Mouse (Mus musculus) embryonic stem cell, embryonic (primary cell): Measurements from ENCODE around the gene Hsf4.

Source experiments
- CTCF ChIA-PET, 4 experiments: fragments of 300-600 bp in 2 of 4; fragments of 350-600 bp in 2 of 4; sonication (Branson Sonifier 250); formaldehyde crosslinking; loops; one replicate each; lab custom pipeline; 2022; ENCODE audit warnings: inconsistent platforms in 2 of 4; lab: Charles Lee
- POLR2A ChIA-PET, 4 experiments: fragments of 300-600 bp in 2 of 4; fragments of 350-600 bp in 2 of 4; sonication (Branson Sonifier 250); formaldehyde crosslinking; loops; one replicate each; lab custom pipeline; 2022; ENCODE audit warnings: antibody characterized with exemption in 4 of 4, inconsistent platforms in 1 of 4; lab: Charles Lee

Hsf4 gene

DNA sequence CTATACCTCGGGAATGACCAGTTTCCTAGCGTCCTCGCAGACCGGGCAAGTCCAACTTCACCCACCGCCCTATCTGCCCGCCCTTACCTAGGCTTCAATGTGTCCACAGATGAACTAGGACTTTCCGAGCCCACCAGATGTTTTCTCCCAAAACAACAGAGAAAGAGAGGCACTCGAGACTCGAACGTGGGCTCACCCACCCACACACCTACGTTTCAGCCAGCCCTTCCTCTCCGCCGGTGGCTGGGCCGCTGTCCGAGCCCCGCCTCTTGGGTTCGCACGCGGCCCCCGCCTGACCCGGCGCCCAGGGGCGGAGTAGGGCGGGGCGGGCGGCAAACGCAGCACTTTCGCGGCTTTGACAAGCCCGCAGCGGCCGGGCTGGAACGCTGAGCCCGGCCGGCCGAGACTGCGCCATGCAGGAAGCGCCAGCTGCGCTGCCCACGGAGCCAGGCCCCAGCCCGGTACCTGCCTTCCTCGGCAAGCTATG lies at the start of gene Hsf4:
Gene Hsf4, plus strand, starts transcription at position 341 of the 487 bp plus-strand sequence.
- CTCF ChIA-PET: interaction anchor here (0.9 to 2.3 kb wide), 8 partner anchors 10 to 150 kb away, joined by 3 to 18 read pairs (median 5); no protein-coding TSS in a partner anchor
- POLR2A ChIA-PET: interaction anchor here in 3 of 4 experiments (0.9 to 3.8 kb wide), 13 partner anchors 10 to 134 kb away, joined by 3 to 35 read pairs (median 6); partner anchors contain the start of genes 4931428F04Rik (in 2 of the 3), B3gnt9 (in 2 of the 3), Cbfb (in 1 of the 3) and D230025D16Rik (in 1 of the 3)

DNA sequence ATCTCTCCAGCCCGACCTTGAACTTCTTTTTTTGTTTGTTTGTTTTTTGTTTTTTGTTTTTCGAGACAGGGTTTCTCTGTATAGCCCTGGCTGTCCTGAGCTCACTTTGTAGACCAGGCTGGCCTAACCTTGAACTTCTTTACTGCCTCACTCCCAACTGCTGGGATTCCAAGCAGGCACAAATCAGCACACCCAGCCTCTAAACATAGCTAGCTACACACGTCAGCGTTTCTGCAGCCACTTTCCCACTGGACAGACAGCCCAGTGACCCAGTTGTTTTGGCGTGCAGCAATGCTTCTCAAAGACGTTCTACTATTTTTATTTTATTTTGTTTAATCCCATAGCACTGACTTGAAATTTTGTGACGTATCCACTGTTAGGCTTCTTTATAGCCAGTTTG lies 45.8 kb upstream of the Hsf4 start:
- ChIA-PET POLR2A (interaction anchor here (0.6 to 9.6 kb wide), 44 partner anchors 7 to 621 kb away, joined by 3 to 153 read pairs (median 6); partner anchors contain the start of genes B3gnt9 (in 3 of the 4), 4931428F04Rik (in 1 of the 4), Cbfb (in 1 of the 4) and E2f4 (in 1 of the 4)), CTCF (interaction anchor here (0.6 to 2.9 kb wide), 8 partner anchors 9 to 124 kb away, joined by 3 to 17 read pairs (median 5); partner anchors contain the start of genes B3gnt9 (in 1 of the 4) and Fhod1 (in 1 of the 4))

DNA sequence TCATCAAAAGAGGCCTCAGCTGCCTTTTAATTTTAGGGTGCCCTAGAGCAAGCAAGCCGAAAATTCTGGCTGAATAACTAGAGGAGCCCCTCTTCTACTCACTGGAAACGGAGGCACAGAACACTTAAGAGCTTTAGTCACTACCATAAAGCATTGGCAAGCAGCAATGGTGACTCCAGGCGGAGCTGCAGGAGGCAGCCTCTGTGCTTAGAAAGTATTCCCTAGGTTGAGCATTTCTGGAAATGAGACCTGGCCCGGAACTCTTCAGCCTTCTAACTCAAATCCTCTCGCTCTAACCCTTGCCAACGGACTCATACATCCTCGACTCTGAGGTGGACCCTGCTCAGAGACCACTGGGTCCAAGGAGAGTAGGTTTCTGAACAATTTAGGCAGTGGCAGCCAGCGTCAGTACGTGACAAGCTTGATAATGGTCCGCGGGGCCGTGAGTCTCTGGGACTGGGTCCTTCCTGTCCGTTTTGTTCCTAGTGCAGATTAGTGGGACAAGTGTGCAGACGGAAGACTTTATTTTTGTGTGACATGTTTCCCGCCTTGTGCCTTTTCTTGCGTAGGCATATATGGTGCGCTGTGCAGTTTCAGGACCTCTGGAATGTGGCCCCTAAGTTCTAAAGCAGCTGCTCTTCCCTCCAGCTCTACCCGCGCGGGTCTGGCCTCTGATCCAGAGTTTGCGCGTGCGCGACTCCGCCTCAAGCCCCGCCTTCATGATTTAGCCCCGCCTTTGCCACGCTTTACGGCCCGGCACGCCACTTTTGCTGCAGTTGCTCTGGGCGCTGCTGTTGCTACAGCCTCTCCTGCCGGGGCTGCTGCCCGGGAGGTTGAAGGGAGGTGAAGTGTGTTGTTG lies 45.0 kb upstream of the Hsf4 start, which contains the start of gene D230025D16Rik:
Gene D230025D16Rik, plus strand, starts transcription at position 733 of the 859 bp plus-strand sequence.
- ChIA-PET CTCF (interaction anchor here (0.5 to 2.9 kb wide), 18 partner anchors 9 to 291 kb away, joined by 3 to 17 read pairs (median 3); partner anchors contain the start of gene B3gnt9 (in 1 of the 4)), POLR2A (interaction anchor here (0.5 to 9.6 kb wide), 69 partner anchors 8 to 650 kb away, joined by 3 to 153 read pairs (median 4); partner anchors contain the start of genes B3gnt9 (in 3 of the 4), E2f4 (in 2 of the 4), 4931428F04Rik (in 1 of the 4) and Cbfb (in 1 of the 4))

DNA sequence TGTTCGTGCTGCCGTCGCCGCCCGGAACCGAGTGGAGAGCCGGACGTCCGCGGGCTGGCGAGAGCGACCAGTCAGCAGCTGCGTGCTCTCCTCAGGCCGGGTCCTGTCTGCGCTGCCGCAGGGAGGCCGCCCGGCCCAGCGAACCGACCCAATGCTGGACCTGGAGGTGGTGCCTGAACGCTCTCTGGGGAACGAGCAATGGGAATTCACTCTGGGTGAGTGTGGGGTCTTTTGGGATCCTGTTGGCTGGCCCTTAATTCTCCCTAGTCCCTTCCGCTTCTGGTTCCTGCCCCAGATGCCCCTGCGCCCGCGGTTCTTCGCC lies 44.4 kb upstream of the Hsf4 start:
- CTCF ChIA-PET: interaction anchor here (0.8 to 2.9 kb wide), 12 partner anchors 8 to 64 kb away, joined by 3 to 17 read pairs (median 4); no protein-coding TSS in a partner anchor
- POLR2A ChIA-PET: interaction anchor here (0.6 to 9.6 kb wide), 52 partner anchors 8 to 622 kb away, joined by 3 to 153 read pairs (median 5); partner anchors contain the start of genes B3gnt9 (in 3 of the 4), E2f4 (in 2 of the 4), 4931428F04Rik (in 1 of the 4) and Cbfb (in 1 of the 4)

DNA sequence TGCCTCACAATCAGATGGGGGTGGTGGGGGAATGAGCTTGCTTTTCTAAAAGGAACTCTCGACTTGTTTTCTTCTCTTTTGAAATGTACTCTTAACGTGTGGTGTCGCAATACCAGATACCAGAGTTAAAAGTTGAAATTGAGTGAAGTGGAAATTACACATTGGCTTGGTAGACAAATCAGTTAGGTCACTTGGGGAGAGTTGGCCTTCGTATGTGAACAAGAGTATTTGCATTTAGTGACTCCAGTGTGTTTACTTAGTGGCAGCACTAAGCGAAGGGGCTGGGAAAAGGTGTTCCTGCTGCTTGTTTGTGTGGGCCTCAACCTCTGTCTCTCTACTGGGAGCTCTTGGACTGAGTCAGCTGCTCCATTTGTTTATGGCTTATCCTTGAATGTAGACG lies 43.7 kb upstream of the Hsf4 start:
- CTCF ChIA-PET: interaction anchor here in 2 of 4 experiments (0.9 to 2.9 kb wide), 3 partner anchors 8 to 28 kb away, joined by 3 to 9 read pairs (median 3); no protein-coding TSS in a partner anchor
- POLR2A ChIA-PET: interaction anchor here in 3 of 4 experiments (0.6 to 9.6 kb wide), 14 partner anchors 8 to 145 kb away, joined by 3 to 153 read pairs (median 6); partner anchors contain the start of genes B3gnt9 (in 2 of the 3) and Fbxl8 (in 1 of the 3)

DNA sequence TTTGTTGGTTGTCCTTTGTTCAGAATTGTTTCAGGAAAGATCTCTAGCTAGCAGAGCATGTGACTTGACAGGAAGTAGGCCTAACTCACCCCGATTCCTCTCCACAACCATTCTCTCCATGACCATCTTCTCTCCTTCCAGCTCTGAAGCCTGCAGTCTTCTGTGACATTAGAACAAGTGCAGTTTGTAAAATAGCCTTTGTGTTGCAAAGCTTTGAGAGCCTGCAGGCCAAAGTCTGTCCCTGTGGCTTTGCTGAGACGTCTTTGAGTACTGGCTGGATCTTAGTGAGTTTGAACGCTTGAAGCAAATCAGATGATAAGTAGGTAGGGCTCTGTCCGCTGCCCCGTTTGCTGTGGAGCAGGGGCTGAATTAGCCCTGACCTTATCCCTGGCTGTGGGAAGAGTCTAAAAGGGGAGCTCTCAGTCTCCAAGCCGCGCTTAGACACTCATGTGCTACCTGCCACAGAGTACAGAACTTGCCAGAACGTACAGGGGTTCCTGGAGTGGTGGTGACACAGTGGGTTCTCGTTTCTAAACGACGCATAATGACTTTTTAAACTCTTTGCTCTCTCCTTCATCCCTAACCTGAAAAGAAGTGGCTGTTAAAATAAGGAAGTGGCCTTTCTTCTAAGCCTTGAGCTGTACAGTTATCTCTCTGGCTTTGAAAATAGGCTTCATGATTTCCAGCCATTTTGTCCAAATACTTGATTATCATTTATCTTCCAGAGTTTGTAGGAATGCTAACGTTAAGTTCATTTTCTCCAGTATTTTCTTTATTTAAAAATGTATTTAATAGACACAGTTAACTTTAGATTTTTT lies 37.9 kb upstream of the Hsf4 start:
- CTCF ChIA-PET: interaction anchor here (0.6 to 3.5 kb wide), 13 partner anchors 14 to 390 kb away, joined by 3 to 18 read pairs (median 5); partner anchors contain the start of gene B3gnt9 (in 1 of the 4)
- POLR2A ChIA-PET: interaction anchor here (0.5 to 15.3 kb wide), 36 partner anchors 7 to 1764 kb away, joined by 3 to 255 read pairs (median 6); partner anchors contain the start of genes D230025D16Rik (in 4 of the 4), B3gnt9 (in 3 of the 4), 4931428F04Rik (in 2 of the 4) and Exoc3l (in 1 of the 4)

DNA sequence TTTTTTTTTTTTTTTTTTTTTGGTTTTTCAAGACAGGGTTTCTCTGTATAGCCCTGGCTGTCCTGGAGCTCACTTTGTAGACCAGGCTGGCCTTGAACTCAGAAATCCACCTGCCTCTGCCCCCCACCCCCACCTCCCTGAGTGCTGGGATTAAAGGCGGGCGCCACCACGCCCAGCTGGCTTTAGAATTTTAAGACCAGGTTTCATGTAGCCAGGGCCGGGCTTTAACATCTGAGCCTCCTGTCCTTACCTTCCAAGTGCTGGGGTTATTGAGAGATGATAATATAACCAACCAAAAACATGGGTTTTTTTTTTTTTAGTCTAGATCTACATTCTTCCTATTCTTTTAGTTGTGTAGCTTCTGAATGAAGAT lies 37.3 kb upstream of the Hsf4 start:
- CTCF ChIA-PET: interaction anchor here (0.6 to 3.5 kb wide), 13 partner anchors 13 to 390 kb away, joined by 3 to 18 read pairs (median 5); partner anchors contain the start of gene B3gnt9 (in 1 of the 4)
- POLR2A ChIA-PET: interaction anchor here (0.7 to 15.3 kb wide), 34 partner anchors 7 to 1763 kb away, joined by 3 to 255 read pairs (median 6); partner anchors contain the start of genes B3gnt9 (in 4 of the 4), D230025D16Rik (in 4 of the 4), 4931428F04Rik (in 2 of the 4) and Exoc3l (in 1 of the 4)

DNA sequence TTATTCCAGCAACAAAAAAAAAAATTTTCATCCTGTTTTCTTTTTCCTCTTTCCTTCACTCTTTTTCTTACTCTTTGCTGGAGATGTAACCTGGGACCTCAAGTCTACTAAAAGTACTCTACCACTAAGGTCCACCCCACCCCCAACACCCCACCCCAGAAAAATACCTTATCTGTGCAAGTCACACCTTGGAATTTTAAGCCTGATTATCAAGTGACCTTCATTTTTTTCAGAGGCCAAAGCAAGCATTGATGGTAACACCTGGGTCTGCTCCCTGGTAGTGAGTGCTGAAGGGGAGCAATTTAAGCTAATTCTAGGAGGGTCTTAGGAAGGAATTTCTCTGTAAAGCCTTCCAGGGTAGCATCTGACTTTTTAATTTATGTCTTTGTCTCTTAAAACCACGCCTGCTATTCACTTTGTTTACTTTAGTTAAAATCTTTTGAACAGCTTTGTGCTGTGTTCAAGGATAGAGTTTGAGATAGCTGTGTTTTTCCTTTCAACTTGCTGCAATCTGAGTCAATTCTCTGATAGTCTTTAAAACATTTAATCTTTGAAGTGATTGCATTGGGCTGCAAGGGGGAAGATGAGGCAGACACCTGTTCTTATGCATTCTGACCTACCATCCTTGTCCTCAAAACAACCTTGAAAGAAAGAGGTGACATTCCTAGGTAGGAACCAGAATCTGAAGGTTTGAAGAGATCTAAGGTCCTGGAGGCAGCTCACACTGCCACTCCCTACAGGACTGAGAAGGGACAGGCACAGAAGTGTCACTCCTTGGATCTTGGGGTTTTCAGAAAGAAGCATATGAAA lies 36.3 kb upstream of the Hsf4 start:
- CTCF ChIA-PET: interaction anchor here (0.5 to 3.5 kb wide), 18 partner anchors 8 to 669 kb away, joined by 3 to 15 read pairs (median 4); partner anchors contain the start of gene D230025D16Rik (in 1 of the 4)
- POLR2A ChIA-PET: interaction anchor here (0.5 to 15.3 kb wide), 37 partner anchors 8 to 602 kb away, joined by 3 to 255 read pairs (median 5); partner anchors contain the start of genes B3gnt9 (in 4 of the 4), D230025D16Rik (in 4 of the 4), 4931428F04Rik (in 1 of the 4) and Fhod1 (in 1 of the 4)

DNA sequence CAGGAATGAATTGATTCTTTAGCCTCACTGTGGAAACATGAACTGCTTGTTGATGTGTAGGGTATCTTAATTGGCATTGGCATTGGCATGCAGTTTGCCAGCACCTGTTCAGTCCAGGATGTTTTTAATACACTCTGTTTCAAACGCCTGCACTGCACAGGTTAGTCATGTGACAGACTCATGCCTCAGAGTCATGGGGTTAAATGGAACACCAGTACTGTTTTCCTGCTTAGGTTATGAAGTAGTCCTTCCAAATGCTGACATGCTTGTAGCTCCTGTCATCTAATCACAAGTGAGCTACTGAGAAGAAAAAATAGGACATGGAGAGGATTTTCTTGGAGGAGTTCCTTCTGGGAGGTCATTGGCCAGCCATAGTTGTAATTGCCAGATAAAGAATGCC lies 34.4 kb upstream of the Hsf4 start:
- CTCF ChIA-PET: interaction anchor here in 3 of 4 experiments (1.0 to 3.7 kb wide), 3 partner anchors 17 to 24 kb away, joined by 3 to 19 read pairs (median 15); no protein-coding TSS in a partner anchor
- POLR2A ChIA-PET: interaction anchor here in 3 of 4 experiments (0.6 to 15.3 kb wide), 16 partner anchors 11 to 236 kb away, joined by 3 to 255 read pairs (median 4); partner anchors contain the start of genes B3gnt9 (in 3 of the 3), D230025D16Rik (in 3 of the 3), 4931428F04Rik (in 1 of the 3) and Cbfb (in 1 of the 3)

DNA sequence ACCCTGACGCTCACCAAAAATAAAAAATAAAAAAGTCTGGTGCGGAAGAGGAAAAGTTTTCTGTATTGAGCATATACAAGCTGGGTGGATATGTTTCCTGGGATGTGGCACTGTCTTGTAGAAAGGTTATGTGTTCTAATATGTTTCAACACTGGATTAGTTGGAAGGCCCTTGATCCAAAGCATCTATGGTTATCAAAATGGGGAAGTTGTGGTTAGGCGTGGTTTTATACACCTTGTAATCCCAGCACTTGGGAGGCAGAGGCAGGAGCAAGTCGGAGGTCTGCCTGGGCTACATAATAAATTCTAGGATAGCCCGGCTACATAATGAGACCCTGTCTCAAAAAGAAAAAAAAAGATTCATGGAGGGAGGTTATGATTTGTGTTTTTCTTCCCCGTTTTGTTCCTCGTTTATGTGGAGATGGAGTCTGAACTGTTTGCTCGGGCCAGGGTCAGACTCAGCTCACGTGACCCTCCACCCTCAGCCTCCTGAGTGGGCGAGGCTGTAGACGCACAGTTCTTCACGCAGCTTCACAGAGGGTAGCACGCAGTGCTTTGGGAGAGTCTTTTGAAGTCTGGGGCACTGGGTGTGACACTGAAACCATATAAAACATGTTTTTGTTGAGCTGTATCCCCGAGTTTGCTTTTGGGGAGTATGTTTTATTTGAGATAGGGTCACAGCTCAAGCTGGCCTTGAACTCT lies 32.0 kb upstream of the Hsf4 start:
- CTCF ChIA-PET: interaction anchor here in 3 of 4 experiments (0.6 to 3.7 kb wide), 8 partner anchors 13 to 175 kb away, joined by 3 to 19 read pairs (median 4); partner anchors contain the start of genes B3gnt9 (in 1 of the 3) and D230025D16Rik (in 1 of the 3)
- POLR2A ChIA-PET: interaction anchor here (0.6 to 15.3 kb wide), 25 partner anchors 9 to 451 kb away, joined by 3 to 255 read pairs (median 3); partner anchors contain the start of genes B3gnt9 (in 3 of the 4), D230025D16Rik (in 2 of the 4), Cbfb (in 1 of the 4) and E2f4 (in 1 of the 4)

DNA sequence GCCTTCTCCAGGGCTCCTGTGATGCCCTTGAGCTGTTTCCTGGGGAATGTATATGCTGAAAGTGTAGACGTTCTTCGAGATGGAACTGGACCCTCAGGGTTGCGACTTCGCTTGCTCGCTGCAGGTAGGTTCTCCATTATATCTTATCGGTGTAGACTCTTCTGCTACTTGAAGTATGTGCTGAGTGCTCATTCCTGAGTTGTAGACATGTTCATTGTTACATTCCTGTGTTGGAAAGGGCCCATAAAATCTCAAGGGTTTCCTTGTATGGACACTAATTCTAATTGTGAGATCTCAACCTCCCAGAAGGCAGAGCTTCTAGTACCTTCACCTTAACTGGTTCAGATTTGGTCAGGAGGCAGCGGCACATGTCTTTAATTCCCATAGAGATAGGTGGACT lies 28.6 kb upstream of the Hsf4 start:
- ChIA-PET CTCF (interaction anchor here in 2 of 4 experiments (0.7 to 1.6 kb wide), 3 partner anchors 12 to 103 kb away, joined by 3 read pairs; partner anchors contain the start of gene D230025D16Rik (in 1 of the 2)), POLR2A (interaction anchor here in 3 of 4 experiments (1.2 to 15.3 kb wide), 8 partner anchors 8 to 19 kb away, joined by 3 to 255 read pairs (median 7); partner anchors contain the start of genes D230025D16Rik (in 3 of the 3) and B3gnt9 (in 2 of the 3))

DNA sequence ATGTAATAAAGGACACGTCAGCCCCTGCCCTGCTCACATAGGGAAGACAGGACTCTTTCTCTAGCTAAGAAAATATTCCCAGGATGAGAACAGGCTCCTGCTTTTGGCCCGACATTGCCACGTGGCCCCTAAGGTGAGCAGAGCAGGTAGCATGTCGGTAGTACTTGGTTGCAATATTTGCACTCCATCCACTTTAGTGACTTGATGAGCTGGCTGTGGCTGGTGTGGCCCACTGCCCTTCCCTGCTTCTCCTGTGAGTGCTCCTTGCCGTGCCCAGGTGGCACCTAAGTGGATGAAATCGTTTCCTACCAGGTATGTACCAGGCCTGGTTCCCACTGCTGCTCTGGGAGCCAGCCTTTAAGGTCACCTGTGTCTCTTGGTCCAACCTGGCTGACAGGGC lies 17.6 kb upstream of the Hsf4 start:
- POLR2A ChIA-PET: interaction anchor here in 2 of 4 experiments (0.5 to 14.1 kb wide), 6 partner anchors 14 to 96 kb away, joined by 3 to 255 read pairs (median 12); partner anchors contain the start of genes D230025D16Rik (in 1 of the 2) and Fhod1 (in 1 of the 2)
- CTCF ChIA-PET: no interaction called here

DNA sequence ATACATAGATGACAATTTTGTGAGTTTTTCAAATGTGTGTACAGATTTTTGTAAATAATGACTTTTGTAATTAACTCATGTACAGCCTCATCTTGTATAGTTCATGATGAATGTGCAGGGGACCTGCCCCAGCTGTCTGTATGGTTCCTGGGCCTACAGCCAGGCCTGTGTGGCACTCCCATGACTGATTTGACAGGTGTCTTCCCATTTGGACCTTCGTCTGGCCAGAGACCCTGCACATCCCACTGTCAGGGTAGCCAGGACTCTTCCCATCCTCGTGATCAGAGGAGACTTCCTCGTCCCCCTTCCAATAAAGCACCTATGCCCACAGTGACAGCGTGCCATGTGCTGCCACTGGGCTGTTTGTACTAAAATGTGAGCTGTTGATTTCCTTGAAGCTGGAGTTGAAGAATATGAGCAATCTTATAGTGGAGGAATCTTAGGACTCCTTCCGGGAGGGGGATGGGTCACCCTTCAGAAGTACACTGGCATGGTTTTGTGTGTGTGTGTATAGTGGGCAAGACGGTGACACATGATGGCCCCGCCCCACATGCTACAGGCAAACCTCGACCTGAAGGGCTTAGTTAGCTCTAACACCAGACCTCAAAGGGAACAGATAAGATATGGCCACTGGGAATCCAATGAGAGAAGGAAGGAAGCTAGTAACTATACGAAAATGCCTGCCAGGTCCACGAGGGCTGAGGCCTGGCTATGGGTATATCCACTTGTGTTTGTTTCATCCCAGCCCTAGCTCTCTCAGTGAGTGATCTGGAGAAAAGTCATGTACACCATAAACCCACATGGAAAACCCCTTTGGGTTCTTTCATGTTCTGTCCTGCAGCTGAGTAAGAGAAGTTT lies 16.7 kb upstream of the Hsf4 start:
- POLR2A ChIA-PET: interaction anchor here (0.6 to 14.1 kb wide), 31 partner anchors 12 to 96 kb away, joined by 3 to 255 read pairs (median 5); partner anchors contain the start of genes 4931428F04Rik (in 3 of the 4), D230025D16Rik (in 3 of the 4), Fhod1 (in 2 of the 4) and Exoc3l (in 1 of the 4)

More for the DNA sequence above, 16.7 kb upstream of the Hsf4 start:
- CTCF ChIA-PET: interaction anchor here (0.6 to 4.2 kb wide), 34 partner anchors 8 to 352 kb away, joined by 3 to 37 read pairs (median 5); partner anchors contain the start of genes D230025D16Rik (in 3 of the 4), 4931428F04Rik (in 1 of the 4), Fbxl8 (in 1 of the 4) and Hsf4 (in 1 of the 4)
